Mouse (Mus musculus) lung, adult 2 months (tissue): ENCODE measurements around the gene Suz12.

ENCODE experiments used
- CTCF ChIP-seq: fragments of 200-500 bp; IDR thresholded peaks from 2 replicates; pipeline ENCODE4 v1.5.1; 2011; ENCODE audit warnings: mild to moderate bottlenecking, low read length, control low read depth; ENCODE audit not compliant: insufficient read depth
- POLR2A ChIP-seq: fragments of 200-500 bp; IDR thresholded peaks from 2 replicates; pipeline ENCODE4 v1.6.1; 2011; ENCODE audit warnings: low read depth, mild to moderate bottlenecking, control low read depth, low read length, borderline replicate concordance; ENCODE audit errors: extremely low read depth

DNA sequence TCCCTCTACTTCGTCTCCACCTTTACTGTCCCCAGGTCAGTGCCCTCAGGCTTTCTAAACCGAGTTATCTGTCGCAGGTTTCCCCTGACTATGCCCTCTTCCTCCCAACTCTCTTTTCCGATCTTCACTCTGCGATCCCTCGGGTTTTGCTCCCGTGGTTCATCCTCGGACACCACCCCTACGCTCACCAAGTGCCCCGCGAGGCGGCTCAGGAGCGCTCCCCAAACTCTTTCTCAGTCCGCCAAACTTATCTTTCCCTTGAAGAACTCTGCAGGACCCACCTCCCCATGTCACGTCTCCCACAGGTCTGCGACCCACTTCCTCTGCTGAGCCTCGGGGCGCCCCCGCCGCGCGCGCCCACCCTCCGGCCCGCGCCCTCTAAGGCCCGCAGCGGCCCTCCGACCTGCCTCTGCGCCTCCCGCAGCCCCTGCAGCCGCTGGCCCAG, 87.5 kb downstream of the Suz12 start:
- no peak for TF ChIP-seq CTCF
- TF ChIP-seq POLR2A: no peak
